Mouse (Mus musculus): Measurements from ENCODE around the gene Vwa5b1. TPM values are rescaled to one million over a fixed set of nuclear protein-coding genes. Genes with fewer than 3 reads are reported as not detected.

Vwa5b1 gene
- polyA plus RNA-seq, 1 experiment from 2014 or later = 1.0 TPM

GRCm38 (mm10) chr4:138648096-138648635 is 12.5 kb upstream of the Vwa5b1 start:
- Histone ChIP-seq H3K9me3 (replicated peaks) (no peaks in the 10 kb centered on the region), H3K9ac (no peak overlapping the region), H3K36me3 (no peaks in the 10 kb centered on the region), H3K4me2 (replicated peaks) (no peak overlapping the region), H3K4me3 (no peak overlapping the region), H3K27ac (no peak overlapping the region), H3K27me3 (no peaks in the 10 kb centered on the region), H3K4me1 (peaks cover 16% of the 10 kb centered on the region)
- 42% methylated on average over 3 of the region's 3 CpGs for WGBS
- no peak for ATAC-seq (ENCODE audit: low FRiP score)

DNA sequence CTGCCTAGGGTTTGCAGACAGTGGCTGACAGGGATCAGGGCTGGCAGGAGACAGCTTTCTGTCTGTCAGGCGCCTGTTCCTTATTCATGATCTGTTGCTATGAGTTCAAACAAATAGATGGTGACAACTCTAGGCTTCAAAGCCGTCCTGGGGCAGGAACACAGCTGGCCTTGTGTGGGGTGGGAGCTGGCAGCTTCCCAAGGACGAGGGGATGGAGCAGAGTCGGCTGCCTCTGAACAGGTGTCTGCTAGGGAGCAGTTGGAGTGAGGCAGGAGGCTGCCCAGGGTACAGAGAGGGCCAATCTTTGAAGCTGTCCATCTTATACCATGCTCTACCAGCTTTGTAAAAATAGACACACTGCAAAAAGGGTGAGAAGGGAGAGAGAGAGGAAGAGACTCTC is 6.6 kb upstream of the Vwa5b1 start:
- H3K9me3 ChIP-seq (replicated peaks) = 0 out of 2 replicates have a peak, but pooled peaks cover 9% of the 10 kb centered on the region
- peaks cover 2% of the 10 kb centered on the region; the same call in 1 of the 2 replicates for H3K27me3 ChIP-seq
- H3K36me3 ChIP-seq = no peaks in the 10 kb centered on the region
- H3K4me2 ChIP-seq (replicated peaks) = no peak overlapping the region
- no peak overlapping the region for H3K4me3 ChIP-seq
- no peak for ATAC-seq (ENCODE audit: low FRiP score)
- H3K4me1 ChIP-seq = no peaks in the 10 kb centered on the region; the same call in 1 of the 2 replicates
- no peak overlapping the region for H3K27ac ChIP-seq
- no peak overlapping the region for H3K9ac ChIP-seq
- WGBS = 21% methylated on average over 4 of the region's 4 CpGs

- Histone ChIP-seq H3K4me2 (replicated peaks) (peak overlapping the region; percentile 2; the same call in 1 of the 2 replicates), H3K4me1 (peaks cover 22% of the 10 kb centered on the region), H3K9ac (no peak overlapping the region), H3K4me3 (no peak overlapping the region), H3K36me3 (no peaks in the 10 kb centered on the region), H3K27ac (peak overlapping the region; percentile 5; the same call in 1 of the 2 replicates), H3K27me3 (peaks cover 2% of the 10 kb centered on the region; the same call in 1 of the 2 replicates), H3K9me3 (replicated peaks) (0 out of 2 replicates have a peak, but pooled peaks cover 3% of the 10 kb centered on the region)
- 45% methylated on average over 4 of the region's 4 CpGs for WGBS
- ATAC-seq (ENCODE audit: low FRiP score) = peak; percentile 54
Observed at GRCm38 (mm10) chr4:138636146-138636511, 445 bp upstream of the Vwa5b1 start.

DNA sequence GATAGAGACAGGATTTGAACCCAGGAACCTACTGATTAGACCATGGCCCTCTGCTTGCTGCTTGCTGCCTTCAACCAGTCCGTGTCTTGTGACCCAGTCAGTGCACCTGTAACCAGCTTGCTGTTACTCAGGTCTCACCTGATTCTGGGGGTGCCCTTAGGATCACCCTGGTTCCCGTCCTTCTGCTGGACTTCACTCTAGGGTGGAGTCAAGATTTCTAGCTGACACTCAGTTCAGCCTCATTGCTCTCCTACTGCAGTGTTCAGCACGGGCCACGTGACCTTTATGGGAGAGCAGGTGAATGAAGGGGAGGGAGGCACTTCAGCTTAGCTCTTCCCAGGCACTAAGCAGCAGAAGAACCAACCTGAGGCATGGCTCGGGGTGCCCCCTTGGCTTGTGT is 7.4 kb downstream of the Vwa5b1 start:
- WGBS = 62% methylated on average over 5 of the region's 5 CpGs
- Histone ChIP-seq H3K36me3 (no peaks in the 10 kb centered on the region), H3K9me3 (replicated peaks) (0 out of 2 replicates have a peak, but pooled peaks cover 3% of the 10 kb centered on the region)

GRCm38 (mm10) chr4:138614454-138614853 is 21.2 kb downstream of the Vwa5b1 start:
- H3K36me3 ChIP-seq = no peaks in the 10 kb centered on the region
- peaks cover 16% of the 10 kb centered on the region for H3K4me1 ChIP-seq
- H3K9me3 ChIP-seq (replicated peaks) = no peaks in the 10 kb centered on the region
- H3K9ac ChIP-seq = no peak overlapping the region
- H3K27me3 ChIP-seq = no peaks in the 10 kb centered on the region
- no peak overlapping the region for H3K4me3 ChIP-seq
- peak; percentile 32; the same call in 1 of the 2 replicates for ATAC-seq (ENCODE audit: low FRiP score)
- peak overlapping the region; percentile 18; the same call in 1 of the 2 replicates for H3K4me2 ChIP-seq (replicated peaks)
- H3K27ac ChIP-seq = peak overlapping the region; percentile 49
- 6% methylated on average over 7 of the region's 8 CpGs for WGBS

More for the DNA sequence above, 7.4 kb downstream of the Vwa5b1 start:
- Histone ChIP-seq H3K4me3 (no peak overlapping the region), H3K27me3 (no peaks in the 10 kb centered on the region), H3K9ac (no peak overlapping the region), H3K4me2 (replicated peaks) (no peak overlapping the region), H3K27ac (no peak overlapping the region), H3K4me1 (peaks cover 6% of the 10 kb centered on the region)
- ATAC-seq (ENCODE audit: low FRiP score) = no peak

DNA sequence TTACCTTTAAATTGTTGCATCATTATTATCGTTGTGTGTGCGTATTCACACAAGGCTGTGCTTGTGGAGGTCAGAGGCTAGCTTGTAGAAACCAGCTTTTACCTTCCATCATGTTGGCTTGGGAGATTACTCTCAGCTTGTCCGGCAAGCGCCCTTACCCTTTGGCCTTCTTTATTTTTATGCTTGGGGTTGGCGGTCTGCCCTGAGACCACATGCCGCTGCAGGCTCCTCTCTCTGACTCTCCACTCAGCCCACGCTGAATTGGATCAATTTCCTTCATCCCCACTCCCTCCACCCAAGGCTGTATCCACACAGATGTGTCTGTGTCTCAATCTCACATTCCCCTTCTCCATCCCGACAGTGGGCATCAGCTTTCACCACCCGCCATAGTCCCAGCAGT is 33.8 kb downstream of the Vwa5b1 start:
- H3K27ac ChIP-seq = no peak overlapping the region
- H3K9ac ChIP-seq = no peak overlapping the region
- H3K4me3 ChIP-seq = no peak overlapping the region
- ATAC-seq (ENCODE audit: low FRiP score) = no peak
- H3K27me3 ChIP-seq = peaks cover 8% of the 10 kb centered on the region
- H3K36me3 ChIP-seq = no peaks in the 10 kb centered on the region
- H3K4me2 ChIP-seq (replicated peaks) = no peak overlapping the region
- H3K9me3 ChIP-seq (replicated peaks) = no peaks in the 10 kb centered on the region
- peaks cover 43% of the 10 kb centered on the region for H3K4me1 ChIP-seq
- WGBS = 68% methylated on average over 9 of the region's 9 CpGs

DNA sequence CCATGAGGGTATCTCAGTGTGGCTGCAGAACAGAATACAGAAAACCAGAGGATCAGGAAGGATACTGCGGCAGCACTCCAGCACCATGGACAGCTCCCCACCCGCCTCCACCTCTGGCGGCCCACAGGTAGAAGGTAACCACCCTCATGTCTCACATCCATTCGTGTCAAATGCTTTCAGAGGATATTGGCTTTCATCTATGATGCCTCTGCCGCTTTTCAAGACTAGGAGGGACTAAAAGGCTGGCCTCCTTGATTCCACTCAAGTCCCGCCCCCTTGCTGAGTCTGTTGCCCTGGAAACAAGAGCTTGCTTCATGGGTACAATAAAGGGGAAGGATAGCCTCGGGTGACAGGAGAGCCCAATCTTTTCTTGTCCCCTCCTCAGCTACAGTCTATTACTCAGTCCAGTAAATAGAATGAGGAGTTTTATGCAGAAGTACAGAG is 37.8 kb downstream of the Vwa5b1 start:
- H3K4me1 ChIP-seq = peaks cover 34% of the 10 kb centered on the region
- H3K27me3 ChIP-seq = no peaks in the 10 kb centered on the region; the same call in 1 of the 2 replicates
- no peak overlapping the region for H3K4me3 ChIP-seq
- H3K9me3 ChIP-seq (replicated peaks) = no peaks in the 10 kb centered on the region
- 0 out of 2 replicates have a peak overlapping the region, but pooled peaks have one; percentile 2 for H3K4me2 ChIP-seq (replicated peaks)
- 6% methylated on average over 7 of the region's 7 CpGs for WGBS
- no peak overlapping the region for H3K9ac ChIP-seq
- H3K36me3 ChIP-seq = no peaks in the 10 kb centered on the region
- H3K27ac ChIP-seq = peak overlapping the region; percentile 81
- ATAC-seq (ENCODE audit: low FRiP score) = peak; percentile 60

DNA sequence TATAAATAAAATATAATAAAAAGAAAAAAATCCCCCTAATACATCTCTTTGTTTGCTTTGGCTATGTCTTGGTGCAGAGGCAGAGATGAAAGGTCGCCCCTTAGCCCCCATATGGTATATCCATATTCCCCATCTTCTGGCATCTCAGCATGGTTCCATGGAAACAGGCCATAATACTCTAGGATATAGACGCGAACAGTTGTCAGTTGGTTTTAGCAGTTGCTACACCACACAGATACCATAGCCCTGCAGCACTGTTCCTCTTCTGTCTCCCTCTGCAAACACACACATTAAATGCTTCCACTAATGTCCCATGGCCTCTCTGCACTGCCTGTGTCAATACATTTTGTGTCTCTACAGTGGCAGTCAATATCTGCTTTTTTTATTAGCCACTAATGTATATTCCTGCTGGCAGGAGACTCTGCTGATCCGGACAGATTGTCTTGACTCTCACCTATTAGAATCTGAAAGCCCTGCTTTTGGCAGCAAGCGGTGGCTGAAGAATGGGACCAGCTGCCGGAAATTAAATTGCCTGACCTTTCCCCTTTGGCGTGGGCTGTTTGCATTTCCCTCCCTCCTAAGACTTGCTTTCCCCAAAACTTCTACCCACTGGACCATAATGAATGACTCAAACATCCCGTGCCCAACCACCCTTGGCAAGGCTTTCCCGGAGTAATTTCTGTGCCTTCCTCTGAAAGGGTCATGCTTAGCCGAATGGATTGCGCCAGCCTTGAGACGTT is 39.1 kb downstream of the Vwa5b1 start:
- Histone ChIP-seq H3K4me1 (peaks cover 28% of the 10 kb centered on the region), H3K27me3 (0 out of 2 replicates have a peak, but pooled peaks cover 2% of the 10 kb centered on the region), H3K9ac (no peak overlapping the region), H3K9me3 (replicated peaks) (no peaks in the 10 kb centered on the region), H3K36me3 (no peaks in the 10 kb centered on the region), H3K27ac (peak overlapping the region; percentile 81), H3K4me2 (replicated peaks) (no peak overlapping the region), H3K4me3 (no peak overlapping the region)
- peak; percentile 20; the same call in 1 of the 2 replicates for ATAC-seq (ENCODE audit: low FRiP score)
- WGBS = 36% methylated on average over 12 of the region's 12 CpGs

DNA sequence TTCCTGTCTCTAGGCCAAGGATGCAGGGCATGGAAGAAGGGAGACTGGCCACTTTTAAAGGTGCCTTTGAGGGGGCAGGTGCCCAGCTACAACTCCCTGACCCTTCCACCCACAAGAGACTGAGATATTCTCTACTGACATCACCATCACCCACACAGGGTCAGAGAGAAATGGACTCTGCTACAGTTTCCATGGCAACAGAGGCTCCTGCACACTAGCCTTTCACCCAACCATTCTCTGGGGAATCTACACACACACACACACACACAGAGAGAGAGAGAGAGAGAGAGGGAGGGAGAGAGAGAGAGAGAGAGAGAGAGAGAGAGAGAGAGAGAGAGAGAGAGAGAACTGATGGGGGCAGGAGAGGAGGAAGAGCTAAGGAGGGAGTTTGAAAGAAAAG is 50.7 kb downstream of the Vwa5b1 start:
- no peak overlapping the region for H3K4me3 ChIP-seq
- H3K27me3 ChIP-seq = no peaks in the 10 kb centered on the region
- no peak for ATAC-seq (ENCODE audit: low FRiP score)
- no peak overlapping the region for H3K4me2 ChIP-seq (replicated peaks)
- no peaks in the 10 kb centered on the region for H3K9me3 ChIP-seq (replicated peaks)
- H3K36me3 ChIP-seq = no peaks in the 10 kb centered on the region
- no peak overlapping the region for H3K9ac ChIP-seq
- peaks cover 8% of the 10 kb centered on the region; the same call in 1 of the 2 replicates for H3K4me1 ChIP-seq
- no peak overlapping the region for H3K27ac ChIP-seq

- no peak overlapping the region for H3K9ac ChIP-seq
- H3K9me3 ChIP-seq (replicated peaks) = no peaks in the 10 kb centered on the region
- H3K27ac ChIP-seq = no peak overlapping the region
- ATAC-seq (ENCODE audit: low FRiP score) = no peak
- H3K36me3 ChIP-seq = no peaks in the 10 kb centered on the region
- peaks cover 9% of the 10 kb centered on the region; the same call in 1 of the 2 replicates for H3K4me1 ChIP-seq
- H3K4me2 ChIP-seq (replicated peaks) = no peak overlapping the region
- no peak overlapping the region for H3K4me3 ChIP-seq
- H3K27me3 ChIP-seq = no peaks in the 10 kb centered on the region
- 78% methylated on average over 4 of the region's 4 CpGs for WGBS
Observed at GRCm38 (mm10) chr4:138582446-138582845, 53.2 kb downstream of the Vwa5b1 start.

DNA sequence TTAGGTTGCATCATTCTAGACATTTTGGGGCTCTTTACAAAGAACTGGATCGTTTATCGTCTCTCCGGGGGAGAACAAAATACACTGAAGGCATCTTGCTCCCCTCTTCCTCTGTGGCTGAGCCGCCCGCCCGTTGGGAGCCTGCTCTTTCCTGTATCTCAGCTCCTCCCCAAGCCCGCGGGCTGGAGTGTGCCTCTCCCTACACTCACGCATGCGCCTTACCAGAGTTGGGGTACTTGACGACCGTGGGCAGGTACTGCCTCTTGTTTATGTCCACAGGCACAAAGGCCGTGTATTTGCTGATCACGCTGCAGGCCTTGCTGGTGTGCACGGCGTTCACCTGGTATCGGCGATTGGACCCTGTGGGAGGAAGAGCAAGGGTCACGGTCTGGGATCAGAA is 57.3 kb downstream of the Vwa5b1 start:
- H3K27ac ChIP-seq = no peak overlapping the region
- H3K9me3 ChIP-seq (replicated peaks) = no peaks in the 10 kb centered on the region

DNA sequence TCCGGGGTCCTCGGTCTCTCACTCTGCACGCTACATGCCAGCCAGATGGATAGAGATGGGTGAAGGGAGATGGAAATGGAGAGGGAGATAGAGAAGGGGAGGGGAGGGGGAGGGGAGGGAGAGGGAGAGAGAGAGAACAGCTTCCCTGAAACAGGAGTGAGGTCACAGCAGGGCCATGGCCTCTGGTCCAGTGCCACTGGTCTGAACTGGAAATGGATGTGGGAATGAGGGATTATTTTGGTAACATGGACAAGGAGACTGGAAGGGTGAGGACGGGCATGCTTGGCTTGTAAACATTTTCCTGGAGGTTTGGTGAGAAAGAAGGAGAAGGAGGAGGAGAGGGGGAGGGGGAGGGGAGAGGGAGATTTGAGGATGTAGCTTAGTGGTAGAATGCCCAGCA is 59.0 kb downstream of the Vwa5b1 start:
- no peaks in the 10 kb centered on the region for H3K36me3 ChIP-seq
- no peak overlapping the region for H3K27ac ChIP-seq
- ATAC-seq (ENCODE audit: low FRiP score) = no peak
- WGBS = 82% methylated on average over 3 of the region's 4 CpGs
- no peak overlapping the region for H3K9ac ChIP-seq
- H3K4me3 ChIP-seq = no peak overlapping the region
- H3K4me1 ChIP-seq = peaks cover 15% of the 10 kb centered on the region
- H3K9me3 ChIP-seq (replicated peaks) = no peaks in the 10 kb centered on the region
- no peaks in the 10 kb centered on the region for H3K27me3 ChIP-seq
- no peak overlapping the region for H3K4me2 ChIP-seq (replicated peaks)

More for the DNA sequence above, 57.3 kb downstream of the Vwa5b1 start:
- Histone ChIP-seq H3K4me2 (replicated peaks) (no peak overlapping the region), H3K4me3 (no peak overlapping the region), H3K27me3 (no peaks in the 10 kb centered on the region), H3K4me1 (peaks cover 15% of the 10 kb centered on the region), H3K9ac (no peak overlapping the region), H3K36me3 (no peaks in the 10 kb centered on the region)
- 77% methylated on average over 19 of the region's 19 CpGs for WGBS
- no peak for ATAC-seq (ENCODE audit: low FRiP score)
